Mouse (Mus musculus): ENCODE results near the gene Zp3. TPM values are rescaled to one million over a fixed set of nuclear protein-coding genes. Genes with fewer than 3 reads are reported as not detected.

The Zp3 gene
- polyA plus RNA-seq, 1 experiment = 0.08 TPM

- no peaks in the 10 kb centered on the region for H3K4me1 ChIP-seq (ENCODE audit: control insufficient read depth, insufficient read depth, low read length)
- TF ChIP-seq POLR2A (IDR thresholded peaks at IDR 0.05; ENCODE audit: borderline replicate concordance, extremely low read depth, low read depth, low read length) (no peak), CTCF (IDR thresholded peaks at IDR 0.05; ENCODE audit: insufficient read depth, low read length) (no peak)
- DNase-seq = no peak
- 59% methylated on average over 1 of the region's 1 CpGs for WGBS
- no peak overlapping the region for H3K4me3 ChIP-seq (replicated peaks; ENCODE audit: extremely low read depth, low read depth, low read length)
These were observed 55.4 kb downstream of the Zp3 start for GRCm38 (mm10) chr5:136035285-136035684.

GRCm38 (mm10) chr5:136036667-136037066 lies 56.8 kb downstream of the Zp3 start:
- WGBS = 71% methylated on average over 1 of the region's 1 CpGs
- Histone ChIP-seq H3K4me3 (replicated peaks; ENCODE audit: extremely low read depth, low read depth, low read length) (no peak overlapping the region), H3K4me1 (ENCODE audit: control insufficient read depth, insufficient read depth, low read length) (no peaks in the 10 kb centered on the region)
- no peak for TF ChIP-seq CTCF (IDR thresholded peaks at IDR 0.05; ENCODE audit: insufficient read depth, low read length)
- TF ChIP-seq POLR2A (IDR thresholded peaks at IDR 0.05; ENCODE audit: borderline replicate concordance, extremely low read depth, low read depth, low read length) = no peak
- no peak for DNase-seq

Other genes starting within 250 kb of the Zp3 start
- 24.6 and 31.0 TPM in 2 replicates for gene Tmem120a, start 235.7 kb upstream of the Zp3 start, polyA plus RNA-seq (2012; rRNA removed)
- 1.1 and 1.4 TPM in 2 replicates for gene Styxl1, start 201.7 kb upstream of the Zp3 start, polyA plus RNA-seq (2012; rRNA removed)
- 257 and 344 TPM in 2 replicates for gene Mdh2, start 201.6 kb upstream of the Zp3 start, polyA plus RNA-seq (2012; rRNA removed)
- 0.06 and 0.14 TPM in 2 replicates for gene Srrm3, start 173.2 kb upstream of the Zp3 start, polyA plus RNA-seq (2012; rRNA removed)
- gene Hspb1, start 92.2 kb upstream of the Zp3 start, polyA plus RNA-seq (2012; rRNA removed) = 541 and 589 TPM in 2 replicates
- gene Ywhag, start 45.5 kb upstream of the Zp3 start, polyA plus RNA-seq (2012; rRNA removed) = 66.2 and 80.3 TPM in 2 replicates
- gene Ssc4d, start 5.6 kb upstream of the Zp3 start, polyA plus RNA-seq (2012; rRNA removed) = 3.6 and 3.9 TPM in 2 replicates
- 23.9 and 29.9 TPM in 2 replicates for gene Dtx2, start 14.7 kb downstream of the Zp3 start, polyA plus RNA-seq (2012; rRNA removed)
- gene Upk3b, start 58.4 kb downstream of the Zp3 start, polyA plus RNA-seq (2012; rRNA removed) = 62.7 and 76.3 TPM in 2 replicates
- 4.2 TPM in 1 of 2 replicates, not detected in the other for gene Upk3bl, start 74.4 kb downstream of the Zp3 start, polyA plus RNA-seq (2012; rRNA removed)
- gene Rasa4, start 103.8 kb downstream of the Zp3 start, polyA plus RNA-seq (2012; rRNA removed) = 11.8 and 16.1 TPM in 2 replicates
- gene Polr2j, start 136.5 kb downstream of the Zp3 start, polyA plus RNA-seq (2012; rRNA removed) = 35.0 and 37.1 TPM in 2 replicates
- 32.3 and 35.4 TPM in 2 replicates for gene Lrwd1, start 156.0 kb downstream of the Zp3 start, polyA plus RNA-seq (2012; rRNA removed)
- gene Alkbh4, start 156.0 kb downstream of the Zp3 start, polyA plus RNA-seq (2012; rRNA removed) = 15.1 TPM in 2 replicates
- 39.2 and 51.0 TPM in 2 replicates for gene Orai2, start 190.6 kb downstream of the Zp3 start, polyA plus RNA-seq (2012; rRNA removed)
- 8.9 and 11.0 TPM in 2 replicates for gene Prkrip1, start 218.9 kb downstream of the Zp3 start, polyA plus RNA-seq (2012; rRNA removed)